Mouse (Mus musculus): ENCODE results near the gene BC030867. TPM values are rescaled to one million over a fixed set of nuclear protein-coding genes. Genes with fewer than 3 reads are reported as not detected.

Gene BC030867
- total and polyA plus RNA-seq, 3 experiments: 20.0 to 51.7 (median 36.2) TPM

DNA sequence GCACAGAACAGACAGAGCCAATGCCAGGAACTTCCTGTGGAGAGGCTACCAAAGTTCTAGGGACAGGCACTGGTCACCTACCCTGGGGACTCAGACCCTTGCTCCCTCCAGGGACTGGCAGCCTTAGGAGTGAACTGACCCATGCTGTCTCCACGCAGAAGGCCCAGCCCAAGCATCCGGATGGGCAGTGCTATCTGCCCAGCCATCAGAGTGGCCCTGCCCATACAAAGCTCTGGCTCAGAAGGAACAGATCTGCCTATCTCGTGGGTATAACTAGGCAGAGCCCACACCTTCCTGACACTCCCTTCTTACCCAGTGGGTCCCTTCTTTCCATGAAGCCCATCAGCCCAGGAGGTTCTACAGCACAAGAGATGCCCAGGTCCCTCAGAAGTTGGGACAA lies 38.5 kb upstream of the BC030867 start:
- Histone ChIP-seq H3K4me1 (ENCODE audit: control insufficient read depth in 1 of 2, insufficient read depth in 2 of 2, low read length in 2 of 2) (peaks cover 17 to 25% of the 10 kb centered on the region in 2 experiments), H3K9me3 (replicated peaks; ENCODE audit: insufficient read depth, low read length) (no peaks in the 10 kb centered on the region), H3K79me2 (ENCODE audit: control insufficient read depth, insufficient read depth, low read length, poor library complexity) (no peaks in the 10 kb centered on the region), H3K9ac (ENCODE audit: control insufficient read depth, low read depth, low read length, poor library complexity, severe bottlenecking) (no peak overlapping the region), H3K36me3 (ENCODE audit: control insufficient read depth in 1 of 2, insufficient read depth in 2 of 2, low read length in 2 of 2) (peaks cover 0 to 2% of the 10 kb centered on the region in 2 experiments; a peak in 2 of 4 replicates), H3K27me3 (ENCODE audit: control insufficient read depth in 1 of 2, insufficient read depth in 2 of 2, low read length in 2 of 2) (no peaks in the 10 kb centered on the region), H3K27ac (ENCODE audit: control insufficient read depth, low read depth, low read length) (no peak overlapping the region), H3K4me3 (ENCODE audit: control insufficient read depth in 1 of 2, insufficient read depth in 1 of 2, low read depth in 2 of 2, low read length in 2 of 2) (no peak overlapping the region)
- DNase-seq (ENCODE audit: low read depth, low spot score): no peak
- TF ChIP-seq USF2 (IDR thresholded peaks at IDR 0.05; ENCODE audit: borderline replicate concordance in 1 of 2, insufficient read depth in 1 of 2, low read depth in 1 of 2, low read length in 2 of 2) (no peak), MYC (IDR thresholded peaks at IDR 0.05; ENCODE audit: low read depth, low read length) (no peak)

DNA sequence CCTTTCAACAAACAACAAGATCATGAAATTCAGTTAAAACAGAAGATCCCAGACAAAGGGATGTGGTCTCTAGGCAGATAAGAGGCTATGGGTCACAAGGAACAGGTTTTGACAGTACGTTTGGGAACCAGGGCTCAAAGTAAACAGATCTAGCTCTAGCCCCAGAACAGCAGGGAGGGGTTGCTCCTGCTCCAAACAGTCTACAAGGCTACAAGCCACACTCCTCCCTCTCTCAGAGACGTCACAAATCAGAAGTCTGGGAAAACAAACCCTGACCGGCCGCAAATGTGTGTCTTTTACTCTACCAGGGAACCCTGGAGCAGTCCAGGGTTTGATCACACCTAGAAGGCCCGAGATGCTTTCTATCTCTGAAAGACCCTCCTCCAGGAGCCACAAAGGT lies 37.7 kb upstream of the BC030867 start:
- Histone ChIP-seq H3K27ac (ENCODE audit: control insufficient read depth, low read depth, low read length) (no peak overlapping the region), H3K4me3 (ENCODE audit: control insufficient read depth in 1 of 2, insufficient read depth in 1 of 2, low read depth in 2 of 2, low read length in 2 of 2) (no peak overlapping the region), H3K79me2 (ENCODE audit: control insufficient read depth, insufficient read depth, low read length, poor library complexity) (no peaks in the 10 kb centered on the region), H3K9me3 (replicated peaks; ENCODE audit: insufficient read depth, low read length) (no peaks in the 10 kb centered on the region), H3K9ac (ENCODE audit: control insufficient read depth, low read depth, low read length, poor library complexity, severe bottlenecking) (no peak overlapping the region), H3K36me3 (ENCODE audit: control insufficient read depth in 1 of 2, insufficient read depth in 2 of 2, low read length in 2 of 2) (peaks cover 0 to 2% of the 10 kb centered on the region in 2 experiments; a peak in 2 of 4 replicates), H3K4me1 (ENCODE audit: control insufficient read depth in 1 of 2, insufficient read depth in 2 of 2, low read length in 2 of 2) (peaks cover 17 to 27% of the 10 kb centered on the region in 2 experiments), H3K27me3 (ENCODE audit: control insufficient read depth in 1 of 2, insufficient read depth in 2 of 2, low read length in 2 of 2) (no peaks in the 10 kb centered on the region)
- no peak for DNase-seq (ENCODE audit: low read depth, low spot score)
- TF ChIP-seq ZNF384 (IDR thresholded peaks at IDR 0.05; ENCODE audit: low read depth, low read length) (no peak), TBP (IDR thresholded peaks at IDR 0.05; ENCODE audit: low read depth, low read length) (no peak), JUND (IDR thresholded peaks at IDR 0.05; ENCODE audit: low read depth, low read length) (no peak), POLR2A (IDR thresholded peaks at IDR 0.05; ENCODE audit: control insufficient read depth in 1 of 2, insufficient read depth in 1 of 2, low read depth in 1 of 2, low read length in 2 of 2, poor library complexity in 1 of 2) (no peak), SMC3 (IDR thresholded peaks at IDR 0.05; ENCODE audit: low read depth, low read length) (no peak), TCF12 (IDR thresholded peaks at IDR 0.05; ENCODE audit: low read depth, low read length) (no peak), CHD2 (IDR thresholded peaks at IDR 0.05; ENCODE audit: low read length) (no peak), RCOR1 (IDR thresholded peaks at IDR 0.05; ENCODE audit: low read depth, low read length) (no peak), MYC (IDR thresholded peaks at IDR 0.05; ENCODE audit: low read depth, low read length) (no peak), KAT2A (conservative IDR thresholded peaks at IDR 0.05; ENCODE audit: low read depth, low read length) (no peak), USF1 (IDR thresholded peaks at IDR 0.05; ENCODE audit: low read depth, low read length) (no peak), EP300 (IDR thresholded peaks at IDR 0.05; ENCODE audit: low read depth in 1 of 2, low read length in 2 of 2) (no peak), NELFE (IDR thresholded peaks at IDR 0.05; ENCODE audit: low read depth, low read length) (no peak), GATA1 (IDR thresholded peaks at IDR 0.05; ENCODE audit: low read depth, low read length) (no peak), ZMIZ1 (IDR thresholded peaks at IDR 0.05; ENCODE audit: low read depth, low read length) (no peak), MAZ (IDR thresholded peaks at IDR 0.05; ENCODE audit: low read depth, low read length) (no peak), HCFC1 (IDR thresholded peaks at IDR 0.05; ENCODE audit: low read depth, low read length) (no peak)
